Mouse (Mus musculus) hindbrain, embryonic 11.5 days (tissue): ENCODE results near the gene Clstn1. TPM values are rescaled to one million over a fixed set of nuclear protein-coding genes. Genes with fewer than 3 reads are reported as not detected.

Experiments
- ATAC-seq: fragments of 200-750 bp; cut with Nextera tagmentation; 2 replicates; pipeline ENCODE4 v1.8.0; 2017; ENCODE audit warnings: mild to moderate bottlenecking, moderate TSS enrichment, moderate library complexity; ENCODE audit not compliant: low FRiP score
- DNase-seq: peaks from one replicate; pipeline ENCODE4 v3.0.0-alpha.2; 2015; ENCODE audit warnings: low spot score
- H3K27ac ChIP-seq: fragments of 300-500 bp; sonication (generic); 2 replicates; pipeline ENCODE4 v1.5.1; 2014; ENCODE audit warnings: mild to moderate bottlenecking, low read depth, low read length
- H3K27me3 ChIP-seq: fragments of 300-500 bp; sonication (generic); 2 replicates; pipeline ENCODE4 v1.6.1; 2014; ENCODE audit warnings: mild to moderate bottlenecking, low read length, moderate library complexity, mixed read lengths; ENCODE audit not compliant: control insufficient read depth, insufficient read depth
- H3K36me3 ChIP-seq: fragments of 300-500 bp; sonication (generic); 2 replicates; pipeline ENCODE4 v1.6.1; 2014; ENCODE audit warnings: mild to moderate bottlenecking, low read length, moderate library complexity, mixed read lengths; ENCODE audit not compliant: control insufficient read depth, insufficient read depth
- H3K4me1 ChIP-seq: fragments of 300-500 bp; sonication (generic); replicated peaks from 2 replicates; pipeline ENCODE4 v1.6.1; 2014; ENCODE audit warnings: low read length, mixed read lengths; ENCODE audit not compliant: control insufficient read depth, insufficient read depth
- H3K4me2 ChIP-seq: fragments of 300-500 bp; sonication (generic); replicated peaks from 2 replicates; pipeline ENCODE4 v1.6.1; 2014; ENCODE audit warnings: mild to moderate bottlenecking, low read depth, low read length
- H3K4me3 ChIP-seq: fragments of 300-500 bp; sonication (generic); 2 replicates; pipeline ENCODE4 v1.5.1; 2014; ENCODE audit warnings: low read depth, low read length
- H3K9ac ChIP-seq: fragments of 300-500 bp; sonication (generic); 2 replicates; pipeline ENCODE4 v1.6.1; 2014; ENCODE audit warnings: low read depth, low read length
- H3K9me3 ChIP-seq: fragments of 300-500 bp; sonication (generic); 2 replicates; pipeline ENCODE4 v1.6.1; 2016; ENCODE audit warnings: low read length; ENCODE audit not compliant: control insufficient read depth
- WGBS: fragments of 180-500 bp; shearing (Covaris S2); extraction: QIAGEN DNeasy Blood & Tissue Kit; methylation state at CpG from one replicate; pipeline ENCODE4 v1.1.7; 2014; 5-methylcytosine and 5-hydroxymethylcytosine counted together
- polyA plus RNA-seq: library from polyadenylated mRNA; unstranded; fragments of >200 nt; fragmentation: Nextera tagmentation; extraction: Ambion mirVana; gene quantifications from 2 replicates; pipeline ENCODE4 v1.2.1, GENCODE M21; 2014

Clstn1 gene
- polyA plus RNA-seq, 1 experiment from 2014 or later, result 33.0 TPM

GRCm38 (mm10) chr4:149626809-149627208, 40.5 kb downstream of the Clstn1 start:
- no peak overlapping the region for H3K4me2 ChIP-seq
- peaks cover 6% of the 10 kb centered on the region; the same call in 1 of the 2 replicates for H3K36me3 ChIP-seq
- no peaks in the 10 kb centered on the region for H3K27me3 ChIP-seq
- 0 out of 2 replicates have a peak overlapping the region, but pooled peaks have one; percentile 24 for H3K27ac ChIP-seq
- no peak overlapping the region for H3K9ac ChIP-seq
- no peak for DNase-seq
- no peaks in the 10 kb centered on the region for H3K4me1 ChIP-seq
- H3K9me3 ChIP-seq, result no peaks in the 10 kb centered on the region
- no peak overlapping the region for H3K4me3 ChIP-seq
- no peak for ATAC-seq
- 49% methylated on average over 17 of the region's 17 CpGs for WGBS

- Histone ChIP-seq H3K4me1 (no peaks in the 10 kb centered on the region), H3K36me3 (peaks cover 9% of the 10 kb centered on the region; the same call in 1 of the 2 replicates), H3K9me3 (no peaks in the 10 kb centered on the region), H3K9ac (no peak overlapping the region), H3K27me3 (no peaks in the 10 kb centered on the region), H3K4me3 (no peak overlapping the region), H3K27ac (no peak overlapping the region), H3K4me2 (no peak overlapping the region)
- ATAC-seq (no peak), DNase-seq (peak; percentile 67)
- 73% methylated on average over 10 of the region's 10 CpGs for WGBS
These were observed 42.1 kb downstream of the Clstn1 start for GRCm38 (mm10) chr4:149628372-149628771.

- H3K27me3 ChIP-seq, result no peaks in the 10 kb centered on the region
- peaks cover 9% of the 10 kb centered on the region; the same call in 1 of the 2 replicates for H3K36me3 ChIP-seq
- H3K4me1 ChIP-seq, result no peaks in the 10 kb centered on the region
- 87% methylated on average over 9 of the region's 9 CpGs for WGBS
- DNase-seq, result no peak
- H3K4me2 ChIP-seq, result no peak overlapping the region
- no peak overlapping the region for H3K9ac ChIP-seq
- H3K27ac ChIP-seq, result no peak overlapping the region
- no peak for ATAC-seq
- no peaks in the 10 kb centered on the region for H3K9me3 ChIP-seq
- H3K4me3 ChIP-seq, result no peak overlapping the region
These were observed 42.5 kb downstream of the Clstn1 start for GRCm38 (mm10) chr4:149628810-149629209.

- WGBS, result 90% methylated on average over 9 of the region's 9 CpGs
- no peaks in the 10 kb centered on the region for H3K27me3 ChIP-seq
These were observed 46.5 kb downstream of the Clstn1 start for GRCm38 (mm10) chr4:149632670-149633307.

GRCm38 (mm10) chr4:149634157-149634556, 47.9 kb downstream of the Clstn1 start:
- no peak overlapping the region for H3K27ac ChIP-seq
- no peaks in the 10 kb centered on the region for H3K4me1 ChIP-seq
- no peak overlapping the region for H3K9ac ChIP-seq
- no peak for ATAC-seq
- no peak for DNase-seq
- H3K9me3 ChIP-seq, result no peaks in the 10 kb centered on the region
- 92% methylated on average over 1 of the region's 1 CpGs for WGBS
- H3K36me3 ChIP-seq, result peaks cover 15% of the 10 kb centered on the region; the same call in 1 of the 2 replicates
- H3K27me3 ChIP-seq, result no peaks in the 10 kb centered on the region
- no peak overlapping the region for H3K4me2 ChIP-seq
- H3K4me3 ChIP-seq, result no peak overlapping the region

More at GRCm38 (mm10) chr4:149632670-149633307, 46.5 kb downstream of the Clstn1 start:
- ATAC-seq (no peak), DNase-seq (no peak)
- Histone ChIP-seq H3K36me3 (peaks cover 15% of the 10 kb centered on the region; the same call in 1 of the 2 replicates), H3K4me3 (no peak overlapping the region), H3K4me2 (no peak overlapping the region), H3K4me1 (no peaks in the 10 kb centered on the region), H3K9me3 (no peaks in the 10 kb centered on the region), H3K9ac (no peak overlapping the region), H3K27ac (no peak overlapping the region)

GRCm38 (mm10) chr4:149634966-149635365, 48.7 kb downstream of the Clstn1 start:
- no peaks in the 10 kb centered on the region for H3K9me3 ChIP-seq
- no peaks in the 10 kb centered on the region for H3K27me3 ChIP-seq
- no peak overlapping the region for H3K4me3 ChIP-seq
- WGBS, result 93% methylated on average over 11 of the region's 11 CpGs
- ATAC-seq, result no peak
- H3K27ac ChIP-seq, result no peak overlapping the region
- DNase-seq, result no peak
- H3K4me1 ChIP-seq, result no peaks in the 10 kb centered on the region
- no peak overlapping the region for H3K4me2 ChIP-seq
- peaks cover 12% of the 10 kb centered on the region; the same call in 1 of the 2 replicates for H3K36me3 ChIP-seq
- H3K9ac ChIP-seq, result no peak overlapping the region

GRCm38 (mm10) chr4:149635915-149636415, 49.7 kb downstream of the Clstn1 start:
- H3K9me3 ChIP-seq, result no peaks in the 10 kb centered on the region
- no peak for DNase-seq
- ATAC-seq, result no peak
- no peak overlapping the region for H3K9ac ChIP-seq
- H3K4me2 ChIP-seq, result no peak overlapping the region
- no peak overlapping the region for H3K27ac ChIP-seq
- no peak overlapping the region for H3K4me3 ChIP-seq
- peaks cover 11% of the 10 kb centered on the region for H3K36me3 ChIP-seq
- H3K4me1 ChIP-seq, result no peaks in the 10 kb centered on the region
- WGBS, result 93% methylated on average over 8 of the region's 8 CpGs
- no peaks in the 10 kb centered on the region for H3K27me3 ChIP-seq

- 93% methylated on average over 7 of the region's 7 CpGs for WGBS
- DNase-seq (no peak), ATAC-seq (no peak)
- Histone ChIP-seq H3K9me3 (no peaks in the 10 kb centered on the region), H3K4me1 (no peaks in the 10 kb centered on the region), H3K27ac (no peak overlapping the region), H3K9ac (no peak overlapping the region), H3K4me2 (no peak overlapping the region), H3K36me3 (peaks cover 9% of the 10 kb centered on the region; the same call in 1 of the 2 replicates), H3K4me3 (no peak overlapping the region), H3K27me3 (no peaks in the 10 kb centered on the region)
These were observed 51.7 kb downstream of the Clstn1 start for GRCm38 (mm10) chr4:149637942-149638341.

GRCm38 (mm10) chr4:149640831-149641230, 54.6 kb downstream of the Clstn1 start:
- Histone ChIP-seq H3K27ac (no peak overlapping the region), H3K9me3 (no peaks in the 10 kb centered on the region), H3K4me3 (no peak overlapping the region), H3K9ac (no peak overlapping the region), H3K4me2 (no peak overlapping the region), H3K4me1 (no peaks in the 10 kb centered on the region), H3K36me3 (peaks cover 10% of the 10 kb centered on the region; the same call in 1 of the 2 replicates), H3K27me3 (no peaks in the 10 kb centered on the region)
- DNase-seq, result no peak
- no peak for ATAC-seq
- WGBS, result 79% methylated on average over 9 of the region's 9 CpGs
